Mouse (Mus musculus) cortical plate, adult 2 months (tissue): Measurements from ENCODE around the gene Acer1.

Experiments
- CTCF ChIP-seq: fragments of 200-500 bp; IDR thresholded peaks from 2 replicates; pipeline ENCODE4 v1.5.1; 2011; ENCODE audit warnings: mild to moderate bottlenecking, control low read depth, low read length; ENCODE audit not compliant: insufficient read depth; ENCODE audit errors: extremely low read depth
- POLR2A ChIP-seq: fragments of 200-500 bp; IDR thresholded peaks from 2 replicates; pipeline ENCODE4 v1.6.1; 2011; ENCODE audit warnings: mild to moderate bottlenecking, low read length, control low read depth; ENCODE audit not compliant: insufficient read depth; ENCODE audit errors: extremely low read depth

DNA sequence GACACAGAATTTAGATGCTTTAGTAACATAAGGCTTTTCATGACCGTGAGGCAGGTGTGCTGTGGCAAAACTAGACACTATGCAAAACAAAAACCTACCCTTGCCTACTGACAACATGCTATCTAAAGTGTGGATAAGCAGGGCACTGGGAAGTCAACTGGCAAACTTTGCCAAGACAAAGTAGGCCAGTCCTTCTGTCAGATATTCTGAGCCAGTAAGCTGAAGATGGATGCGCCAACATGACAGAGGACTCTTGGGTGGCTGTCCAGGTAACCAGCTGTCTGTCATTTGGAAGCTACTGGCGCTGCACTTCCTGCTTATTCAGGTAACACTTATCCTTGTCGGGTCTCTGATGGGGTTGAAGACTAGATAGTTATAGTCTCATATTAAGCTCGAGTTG lies 11.8 kb downstream of the Acer1 start:
- no peak for TF ChIP-seq CTCF
- no peak for TF ChIP-seq POLR2A
